Mouse (Mus musculus) G1E (cell line): ENCODE results near the gene Tnc. TPM values are rescaled to one million over a fixed set of nuclear protein-coding genes. Genes with fewer than 3 reads are reported as not detected.

Experiments used
- ATAC-seq: 2 replicates; pipeline ENCODE4 v1.8.0; 2016; ENCODE audit warnings: mild to moderate bottlenecking; ENCODE audit not compliant: insufficient number of reproducible peaks, poor library complexity, low FRiP score, severe bottlenecking; ENCODE audit errors: extremely low read depth
- DNase-seq: peaks from one replicate; pipeline ENCODE4 v3.0.0; 2012; ENCODE audit warnings: low spot score
- H3K27me3 ChIP-seq: 2 replicates; pipeline ENCODE4 v1.6.1; 2012; ENCODE audit warnings: mild to moderate bottlenecking, low read length, inconsistent platforms; ENCODE audit not compliant: insufficient read depth
- H3K36me3 ChIP-seq: replicated peaks from 2 replicates; pipeline ENCODE3; 2012; ENCODE audit warnings: mild to moderate bottlenecking, inconsistent platforms
- H3K4me1 ChIP-seq: 2 replicates; pipeline ENCODE4 v1.6.1; 2012; ENCODE audit warnings: low read depth, low read length, inconsistent platforms, mixed read lengths; ENCODE audit not compliant: insufficient read depth
- H3K4me3 ChIP-seq: 2 replicates; pipeline ENCODE4 v1.5.1; 2012; ENCODE audit warnings: low read depth, mild to moderate bottlenecking, inconsistent platforms, low read length, moderate library complexity, mixed read lengths
- H3K9me3 ChIP-seq: replicated peaks from 2 replicates; pipeline ENCODE4 v1.6.1; 2012; ENCODE audit warnings: inconsistent platforms
- CTCF ChIP-seq: IDR thresholded peaks from 2 replicates; pipeline ENCODE4 v1.5.1; 2012; ENCODE audit warnings: low read depth, low read length, inconsistent platforms, mixed read lengths
- GATA1 ChIP-seq: IDR thresholded peaks from 2 replicates; pipeline ENCODE4 v1.6.1; 2012; ENCODE audit warnings: borderline replicate concordance, low read length, inconsistent platforms, mixed read lengths
- GATA2 ChIP-seq: IDR thresholded peaks from 2 replicates; pipeline ENCODE4 v1.6.1; 2012; ENCODE audit warnings: low read depth, low read length, inconsistent platforms, borderline replicate concordance
- POLR2AphosphoS5 ChIP-seq: IDR thresholded peaks from 2 replicates; pipeline ENCODE4 v1.6.1; 2012; ENCODE audit warnings: low read depth, low read length, inconsistent platforms; ENCODE audit not compliant: insufficient replicate concordance
- TAL1 ChIP-seq: conservative IDR thresholded peaks from 2 replicates; pipeline ENCODE4 v1.6.1; 2012; ENCODE audit warnings: low read depth, low read length, inconsistent platforms, mixed read lengths
- polyA plus RNA-seq: library from polyadenylated mRNA; stranded (reverse); fragments of >175 nt; gene quantifications from 2 replicates; pipeline ENCODE4 v1.2.3, GENCODE M21; 2012
- total RNA-seq, 2 experiments: library from RNA; stranded (forward) in 1 of 2; stranded (reverse) in 1 of 2; fragments of 200-1000 nt in 1 of 2; fragments of >200 nt in 1 of 2; fragmentation: Nextera tagmentation in 1 of 2; gene quantifications; 2 replicates each; pipeline ENCODE4 v1.2.3; 2014 to 2017

Gene Tnc
- total and polyA plus RNA-seq, 3 experiments = 0.16 TPM; not detected in 2

DNA sequence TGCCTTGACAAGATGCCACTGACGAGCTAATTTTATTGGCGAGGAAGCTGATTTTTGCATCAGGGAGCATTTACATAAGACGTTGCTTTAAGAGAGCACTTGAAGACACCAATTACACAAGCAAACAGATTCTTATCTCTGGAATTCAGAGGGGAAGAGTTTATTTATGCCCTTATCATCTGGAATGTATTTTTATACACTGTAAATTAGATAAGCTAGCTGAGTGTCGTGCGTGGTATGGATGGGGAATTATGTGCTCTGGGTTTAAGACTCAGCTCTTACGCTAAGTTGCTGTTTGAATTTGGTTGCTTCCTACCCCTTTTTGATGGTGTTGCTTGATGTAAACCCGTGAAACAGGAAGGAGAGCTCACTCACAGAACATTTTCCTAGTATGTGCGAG is 130.1 kb downstream of the Tnc start:
- no peak for ATAC-seq
- no peak overlapping the region for H3K4me3 ChIP-seq
- no peaks in the 10 kb centered on the region for H3K4me1 ChIP-seq
- no peaks in the 10 kb centered on the region for H3K36me3 ChIP-seq
- no peak for DNase-seq
- no peak for TF ChIP-seq GATA2
- TF ChIP-seq CTCF = no peak
- TF ChIP-seq TAL1 = no peak
- TF ChIP-seq GATA1 = no peak
- no peak for TF ChIP-seq POLR2AphosphoS5
- H3K9me3 ChIP-seq = peaks cover 9% of the 10 kb centered on the region
- no peaks in the 10 kb centered on the region for H3K27me3 ChIP-seq

DNA sequence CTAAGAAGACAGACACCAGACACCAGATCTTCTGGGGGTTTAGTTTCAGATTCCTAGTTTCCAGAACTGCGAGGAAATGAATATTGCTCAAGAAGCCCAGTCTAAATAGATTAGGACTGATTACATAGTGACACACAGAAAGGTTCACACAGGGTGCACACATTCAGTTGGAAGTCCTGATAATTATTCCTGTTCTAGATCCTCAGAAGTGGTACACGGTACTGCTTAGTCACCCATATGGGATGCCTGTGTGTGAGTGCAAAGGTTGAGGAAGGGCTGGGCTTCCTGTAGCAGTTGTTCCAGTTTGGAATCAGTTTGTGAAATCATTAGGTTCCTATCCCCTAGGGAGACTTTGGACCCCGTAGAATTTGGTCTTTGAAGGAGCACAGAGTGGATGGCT is 130.5 kb downstream of the Tnc start:
- H3K27me3 ChIP-seq = no peaks in the 10 kb centered on the region
- TF ChIP-seq POLR2AphosphoS5 = no peak
- TF ChIP-seq CTCF = no peak
- TF ChIP-seq TAL1 = no peak
- TF ChIP-seq GATA2 = no peak
- no peak for TF ChIP-seq GATA1
- DNase-seq (no peak), ATAC-seq (no peak)
- no peak overlapping the region for H3K4me3 ChIP-seq
- H3K36me3 ChIP-seq = no peaks in the 10 kb centered on the region
- H3K9me3 ChIP-seq = peaks cover 9% of the 10 kb centered on the region
- H3K4me1 ChIP-seq = no peaks in the 10 kb centered on the region

Other genes starting within 250 kb of the Tnc start
- not detected in 2 replicates for gene Tnfsf8, start 185.7 kb downstream of the Tnc start, total RNA-seq (2014; fragmentation: Nextera tagmentation)
- 0.06 TPM in 1 of 2 replicates, not detected in the other for gene Tnfsf8, start 185.7 kb downstream of the Tnc start, total RNA-seq (2017)
- not detected in 2 replicates for gene Tnfsf8, start 185.7 kb downstream of the Tnc start, polyA plus RNA-seq